Mouse (Mus musculus): ENCODE data around the gene Glud1. TPM values are rescaled to one million over a fixed set of nuclear protein-coding genes. Genes with fewer than 3 reads are reported as not detected.

Glud1 gene
- total RNA-seq (2012; rRNA removed) = 199 and 211 TPM in 2 replicates

DNA sequence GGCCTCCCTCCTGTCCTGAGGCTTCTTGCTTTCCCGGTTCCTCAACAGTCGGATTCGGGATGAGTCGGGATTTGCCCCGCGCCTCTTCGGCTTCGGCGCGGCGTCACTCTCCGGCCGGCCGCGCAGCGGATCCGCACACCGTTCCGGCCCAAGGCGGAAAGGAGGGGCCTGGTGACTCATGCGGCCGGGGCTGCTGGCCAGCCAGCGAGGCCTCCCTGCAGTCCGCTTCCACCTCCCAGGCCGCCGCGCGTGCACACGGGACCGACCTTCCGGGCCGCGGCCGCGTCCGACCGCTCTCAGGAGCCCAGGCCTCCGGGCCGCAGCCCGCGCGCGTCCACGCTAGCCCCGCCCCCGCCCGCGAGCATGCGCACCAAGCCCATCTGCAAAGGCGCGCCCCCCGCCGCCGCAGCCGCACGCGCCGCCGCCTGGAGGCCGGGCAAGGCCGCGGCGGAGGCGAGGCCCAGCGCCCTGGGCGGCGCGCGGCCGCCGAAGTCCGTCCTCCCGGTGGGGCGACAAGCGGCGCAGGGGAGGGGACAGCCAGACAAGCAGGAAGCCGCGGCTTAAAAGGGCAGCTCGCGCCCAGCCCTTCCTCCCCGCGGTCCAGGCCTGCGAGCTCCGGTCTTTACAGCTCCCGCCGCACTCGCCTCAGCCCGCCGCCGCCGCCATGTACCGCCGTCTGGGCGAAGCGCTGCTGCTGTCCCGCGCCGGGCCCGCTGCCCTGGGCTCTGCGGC is at the start of gene Glud1, which contains the start of gene Shld2:
Gene Glud1, plus strand, starts transcription at position 494 of the 732 bp plus-strand sequence.
Gene Shld2, minus strand, starts transcription at position 260 of the 732 bp plus-strand sequence.
- Histone ChIP-seq H3K4me1 (ENCODE audit: control insufficient read depth in 2 of 2, insufficient read depth in 2 of 2, low read length in 2 of 2, poor library complexity in 1 of 2) (peaks cover 2 to 27% of the 10 kb centered on the region in 2 experiments), H3K36me3 (ENCODE audit: control insufficient read depth, insufficient read depth, low read length, poor library complexity, severe bottlenecking) (peaks cover 5% of the 10 kb centered on the region), H3K4me3 (ENCODE audit: insufficient read depth in 1 of 2, low read depth in 1 of 2, low read length in 2 of 2, poor library complexity in 1 of 2, severe bottlenecking in 1 of 2) (peak within 1 kb of the TSS; percentile 82 to 100), H3K9me3 (ENCODE audit: control insufficient read depth, insufficient read depth, low read depth, low read length) (no peaks in the 10 kb centered on the region), H3K27ac (ENCODE audit: insufficient read depth, low read depth, low read length, poor library complexity, severe bottlenecking) (peak within 1 kb of the TSS; percentile 75), H3K9ac (ENCODE audit: insufficient read depth, low read depth, low read length, poor library complexity, severe bottlenecking) (peak within 1 kb of the TSS; percentile 89)
- DNase-seq (ENCODE audit: low read depth, low spot score) = peak; percentile 80
- TF ChIP-seq ZC3H11A (IDR thresholded peaks at IDR 0.05; ENCODE audit: borderline replicate concordance, low read depth, low read length) = no peak
- in situ Hi-C loops (cut with MboI; ENCODE audit: low sequenced_read_pairs in 2 of 2, unreplicated experiment in 2 of 2) = no loop called here

DNA sequence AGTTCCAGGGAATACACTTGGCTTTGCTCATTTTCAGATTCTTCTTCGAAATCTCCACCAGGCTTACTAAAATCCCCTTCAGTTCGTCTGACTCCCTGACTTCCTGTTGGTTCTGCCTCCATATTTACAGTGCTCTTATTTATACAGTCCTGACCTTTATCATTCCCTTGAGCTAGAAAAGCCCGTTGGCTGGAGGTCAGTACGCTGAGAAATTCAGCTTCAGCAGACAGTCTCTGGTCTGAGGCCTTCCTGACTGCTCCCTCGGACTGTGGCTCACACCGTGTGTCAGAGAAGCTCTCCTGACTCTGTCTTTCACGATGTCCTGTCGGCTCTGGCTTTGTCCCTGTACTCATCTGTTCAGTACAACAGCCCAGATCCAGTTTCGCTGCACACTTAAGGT is 42.5 kb upstream of the Glud1 start:
- Histone ChIP-seq H3K9ac (ENCODE audit: insufficient read depth, low read depth, low read length, poor library complexity, severe bottlenecking) (no peak overlapping the region), H3K36me3 (ENCODE audit: control insufficient read depth, insufficient read depth, low read length, poor library complexity, severe bottlenecking) (no peaks in the 10 kb centered on the region), H3K27ac (ENCODE audit: insufficient read depth, low read depth, low read length, poor library complexity, severe bottlenecking) (no peak overlapping the region; the same call in 1 of the 2 replicates), H3K4me1 (ENCODE audit: control insufficient read depth in 2 of 2, insufficient read depth in 2 of 2, low read length in 2 of 2, poor library complexity in 1 of 2) (no peaks in the 10 kb centered on the region), H3K9me3 (ENCODE audit: control insufficient read depth, insufficient read depth, low read depth, low read length) (no peaks in the 10 kb centered on the region), H3K4me3 (ENCODE audit: insufficient read depth in 1 of 2, low read depth in 1 of 2, low read length in 2 of 2, poor library complexity in 1 of 2, severe bottlenecking in 1 of 2) (no peak overlapping the region)
- no peak for DNase-seq (ENCODE audit: low read depth, low spot score)
- in situ Hi-C loops (cut with MboI; ENCODE audit: low sequenced_read_pairs in 2 of 2, unreplicated experiment in 2 of 2) = no loop called here
- TF ChIP-seq ZC3H11A (IDR thresholded peaks at IDR 0.05; ENCODE audit: borderline replicate concordance, low read depth, low read length) (no peak), ZNF384 (IDR thresholded peaks at IDR 0.05; ENCODE audit: low read depth, low read length) (no peak), HCFC1 (IDR thresholded peaks at IDR 0.05; ENCODE audit: borderline replicate concordance, insufficient read depth, low read length) (no peak), CHD2 (IDR thresholded peaks at IDR 0.05; ENCODE audit: low read depth, low read length) (no peak), MAFK (IDR thresholded peaks at IDR 0.05; ENCODE audit: insufficient read depth, low read depth, low read length) (no peak)

DNA sequence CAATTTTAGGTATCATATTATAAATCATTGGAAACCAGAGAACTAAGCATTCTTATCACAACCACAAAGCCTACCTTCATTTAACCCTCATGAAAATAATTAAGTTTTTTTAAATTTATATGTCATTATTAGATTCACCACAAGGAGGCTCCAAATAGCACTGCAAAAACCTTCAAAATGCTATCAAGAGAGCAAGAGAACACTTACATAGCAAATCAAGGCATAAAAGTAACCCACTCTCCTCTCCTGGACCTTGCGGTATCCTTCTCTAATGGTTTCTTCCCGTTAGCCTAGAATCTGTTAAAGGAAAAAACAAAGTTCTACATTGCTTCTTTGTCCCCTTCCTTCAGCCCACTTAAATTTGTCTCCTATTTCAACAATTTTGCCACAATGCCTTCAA is 37.2 kb upstream of the Glud1 start:
- Histone ChIP-seq H3K9me3 (ENCODE audit: control insufficient read depth, insufficient read depth, low read depth, low read length) (no peaks in the 10 kb centered on the region), H3K36me3 (ENCODE audit: control insufficient read depth, insufficient read depth, low read length, poor library complexity, severe bottlenecking) (no peaks in the 10 kb centered on the region), H3K4me3 (ENCODE audit: insufficient read depth in 1 of 2, low read depth in 1 of 2, low read length in 2 of 2, poor library complexity in 1 of 2, severe bottlenecking in 1 of 2) (no peak overlapping the region), H3K27ac (ENCODE audit: insufficient read depth, low read depth, low read length, poor library complexity, severe bottlenecking) (no peak overlapping the region), H3K9ac (ENCODE audit: insufficient read depth, low read depth, low read length, poor library complexity, severe bottlenecking) (no peak overlapping the region), H3K4me1 (ENCODE audit: control insufficient read depth in 2 of 2, insufficient read depth in 2 of 2, low read length in 2 of 2, poor library complexity in 1 of 2) (peaks cover 0 to 3% of the 10 kb centered on the region in 2 experiments; a peak in 1 of 4 replicates)
- in situ Hi-C loops (cut with MboI; ENCODE audit: low sequenced_read_pairs in 2 of 2, unreplicated experiment in 2 of 2) = no loop called here
- TF ChIP-seq ZNF384 (IDR thresholded peaks at IDR 0.05; ENCODE audit: low read depth, low read length) (peak; percentile 58; the same call in 1 of the 2 replicates), ZC3H11A (IDR thresholded peaks at IDR 0.05; ENCODE audit: borderline replicate concordance, low read depth, low read length) (no peak)
- DNase-seq (ENCODE audit: low read depth, low spot score) = no peak

DNA sequence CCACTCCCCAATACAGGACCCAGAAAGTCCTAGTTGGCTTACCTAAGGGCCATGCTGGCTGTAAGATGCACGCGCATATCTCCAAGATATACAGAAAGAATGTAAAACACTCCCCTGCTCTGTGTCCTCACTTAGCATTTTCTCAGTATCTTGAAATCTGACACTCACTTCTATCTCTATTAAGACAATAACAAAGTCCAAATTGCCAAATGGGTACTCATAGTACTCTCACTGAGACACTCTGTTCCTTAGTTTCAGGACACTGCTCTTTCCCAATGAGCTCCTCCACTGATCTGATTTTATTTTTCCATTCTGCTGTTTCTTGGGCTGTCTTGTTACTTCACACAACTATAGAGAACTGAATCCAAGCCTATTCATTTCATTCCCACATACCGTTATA is 36.4 kb upstream of the Glud1 start:
- no peaks in the 10 kb centered on the region for H3K9me3 ChIP-seq (ENCODE audit: control insufficient read depth, insufficient read depth, low read depth, low read length)
- H3K9ac ChIP-seq (ENCODE audit: insufficient read depth, low read depth, low read length, poor library complexity, severe bottlenecking) = no peak overlapping the region
- DNase-seq (ENCODE audit: low read depth, low spot score) = no peak
- peaks cover 0 to 3% of the 10 kb centered on the region in 2 experiments; a peak in 1 of 4 replicates for H3K4me1 ChIP-seq (ENCODE audit: control insufficient read depth in 2 of 2, insufficient read depth in 2 of 2, low read length in 2 of 2, poor library complexity in 1 of 2)
- in situ Hi-C loops (cut with MboI; ENCODE audit: low sequenced_read_pairs in 2 of 2, unreplicated experiment in 2 of 2) = no loop called here
- TF ChIP-seq ZNF384 (IDR thresholded peaks at IDR 0.05; ENCODE audit: low read depth, low read length) (no peak), HCFC1 (IDR thresholded peaks at IDR 0.05; ENCODE audit: borderline replicate concordance, insufficient read depth, low read length) (no peak), ZC3H11A (IDR thresholded peaks at IDR 0.05; ENCODE audit: borderline replicate concordance, low read depth, low read length) (no peak), MAFK (IDR thresholded peaks at IDR 0.05; ENCODE audit: insufficient read depth, low read depth, low read length) (no peak), CHD2 (IDR thresholded peaks at IDR 0.05; ENCODE audit: low read depth, low read length) (no peak)
- no peak overlapping the region for H3K27ac ChIP-seq (ENCODE audit: insufficient read depth, low read depth, low read length, poor library complexity, severe bottlenecking)
- no peaks in the 10 kb centered on the region for H3K36me3 ChIP-seq (ENCODE audit: control insufficient read depth, insufficient read depth, low read length, poor library complexity, severe bottlenecking)
- no peak overlapping the region for H3K4me3 ChIP-seq (ENCODE audit: insufficient read depth in 1 of 2, low read depth in 1 of 2, low read length in 2 of 2, poor library complexity in 1 of 2, severe bottlenecking in 1 of 2)

DNA sequence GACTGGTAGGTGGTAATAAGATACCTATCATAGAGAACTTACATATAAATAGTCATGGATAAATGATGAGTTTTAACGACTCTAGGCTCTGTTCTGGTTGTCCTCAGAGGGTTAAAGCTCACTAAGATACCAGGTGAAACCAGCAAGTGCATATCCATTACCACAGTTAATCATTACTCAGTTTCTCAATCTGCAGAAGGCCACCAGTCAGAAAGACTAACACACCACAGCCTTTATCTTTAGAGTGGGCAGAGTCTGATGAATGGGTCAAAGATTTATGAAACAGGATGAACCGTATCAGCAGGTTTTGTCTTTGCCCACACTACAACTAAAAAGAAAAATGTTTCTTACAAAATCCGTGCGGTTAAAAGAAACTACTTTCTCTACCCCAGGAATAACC is 35.3 kb upstream of the Glud1 start:
- peaks cover 0 to 3% of the 10 kb centered on the region in 2 experiments; a peak in 1 of 4 replicates for H3K4me1 ChIP-seq (ENCODE audit: control insufficient read depth in 2 of 2, insufficient read depth in 2 of 2, low read length in 2 of 2, poor library complexity in 1 of 2)
- H3K4me3 ChIP-seq (ENCODE audit: insufficient read depth in 1 of 2, low read depth in 1 of 2, low read length in 2 of 2, poor library complexity in 1 of 2, severe bottlenecking in 1 of 2) = no peak overlapping the region
- no peaks in the 10 kb centered on the region for H3K9me3 ChIP-seq (ENCODE audit: control insufficient read depth, insufficient read depth, low read depth, low read length)
- H3K36me3 ChIP-seq (ENCODE audit: control insufficient read depth, insufficient read depth, low read length, poor library complexity, severe bottlenecking) = no peaks in the 10 kb centered on the region
- TF ChIP-seq HCFC1 (IDR thresholded peaks at IDR 0.05; ENCODE audit: borderline replicate concordance, insufficient read depth, low read length) (no peak), ZC3H11A (IDR thresholded peaks at IDR 0.05; ENCODE audit: borderline replicate concordance, low read depth, low read length) (no peak), MAFK (IDR thresholded peaks at IDR 0.05; ENCODE audit: insufficient read depth, low read depth, low read length) (no peak), ZNF384 (IDR thresholded peaks at IDR 0.05; ENCODE audit: low read depth, low read length) (no peak), CHD2 (IDR thresholded peaks at IDR 0.05; ENCODE audit: low read depth, low read length) (no peak)
- DNase-seq (ENCODE audit: low read depth, low spot score) = no peak
- no peak overlapping the region for H3K27ac ChIP-seq (ENCODE audit: insufficient read depth, low read depth, low read length, poor library complexity, severe bottlenecking)
- no peak overlapping the region for H3K9ac ChIP-seq (ENCODE audit: insufficient read depth, low read depth, low read length, poor library complexity, severe bottlenecking)
- in situ Hi-C loops (cut with MboI; ENCODE audit: low sequenced_read_pairs in 2 of 2, unreplicated experiment in 2 of 2) = no loop called here
